Mouse (Mus musculus) Muller cell, postnatal 12 days (primary cell): ENCODE results near the gene Atxn1.
A peak's percentile ranks its signal among the peaks of the same experiment; 100 is the strongest.

Experiments used
- DNase-seq: peaks from one replicate; pipeline ENCODE4 v3.0.0-alpha.2; 2015; ENCODE audit errors: inconsistent ontology term

Gene Atxn1

DNA sequence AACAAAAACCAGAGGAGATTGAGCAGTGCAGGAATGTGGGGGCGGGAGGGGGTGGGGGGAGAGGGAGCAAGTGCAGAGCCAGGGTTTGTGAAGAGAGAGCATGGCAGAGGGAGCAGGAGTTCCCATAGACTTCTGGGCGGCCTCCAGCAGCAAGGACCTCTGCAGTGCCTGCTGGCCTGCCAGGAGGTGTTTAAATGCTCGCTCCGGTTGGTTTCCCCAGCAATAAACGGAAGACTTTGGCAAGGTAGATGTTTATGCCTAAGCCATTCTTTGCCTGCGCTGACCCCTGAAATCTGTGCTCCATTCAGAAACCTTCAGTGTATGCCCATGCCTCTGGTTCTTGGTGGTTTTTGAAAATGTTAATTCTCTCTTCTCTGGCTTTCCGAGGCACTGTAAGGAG lies 438.6 kb downstream of the Atxn1 start:
- DNase-seq = peak; percentile 87

DNA sequence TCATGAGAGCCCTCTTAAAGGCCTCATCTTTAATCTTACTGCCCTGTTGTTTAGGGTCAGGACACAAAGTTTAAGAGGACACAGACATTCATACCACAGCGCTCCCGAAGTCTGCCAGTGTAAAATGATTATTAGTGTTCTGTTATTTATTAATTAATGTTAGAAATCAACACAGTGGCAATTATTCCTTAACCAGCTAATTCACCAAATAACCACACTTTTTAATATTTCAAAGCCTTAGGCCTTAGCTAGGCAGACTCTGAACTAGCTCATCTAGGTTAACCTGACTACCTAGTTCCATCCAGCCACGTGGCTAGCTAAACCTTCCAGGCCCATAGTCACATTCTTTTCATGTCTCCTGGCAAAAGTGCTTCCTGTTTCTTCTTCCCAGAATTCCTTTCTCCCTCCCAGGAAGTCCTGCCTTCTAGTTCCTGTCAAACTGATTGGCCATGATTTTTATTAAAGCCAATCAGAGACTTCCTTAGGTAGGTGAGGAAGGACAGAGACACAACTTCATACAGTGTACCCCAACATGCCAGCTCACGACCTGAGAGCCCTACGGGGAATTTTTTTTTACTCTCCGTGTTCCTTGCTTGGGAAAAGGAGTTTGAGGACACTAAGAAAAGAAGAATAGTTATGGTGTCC lies 439.9 kb downstream of the Atxn1 start:
- no peak for DNase-seq

DNA sequence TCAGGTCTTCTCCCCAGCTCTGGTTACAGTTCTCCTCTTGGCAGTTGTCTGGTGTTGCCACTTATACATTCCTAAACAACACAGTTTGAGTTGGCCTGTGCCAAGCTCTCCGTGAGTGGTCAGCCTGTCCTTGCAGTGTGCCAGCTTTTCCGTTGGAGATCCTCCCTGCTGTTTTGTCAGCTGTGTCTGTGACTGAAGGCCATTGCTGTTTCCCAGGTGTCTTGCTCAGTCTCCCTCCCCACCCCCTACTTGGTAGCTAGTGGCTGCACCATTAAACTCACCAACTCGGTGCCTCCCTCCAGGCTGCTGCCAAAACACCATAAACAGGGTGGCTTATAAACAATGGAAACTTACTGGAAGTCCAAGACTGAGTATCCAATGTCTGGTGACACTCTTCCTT lies 440.5 kb downstream of the Atxn1 start:
- DNase-seq = no peak

DNA sequence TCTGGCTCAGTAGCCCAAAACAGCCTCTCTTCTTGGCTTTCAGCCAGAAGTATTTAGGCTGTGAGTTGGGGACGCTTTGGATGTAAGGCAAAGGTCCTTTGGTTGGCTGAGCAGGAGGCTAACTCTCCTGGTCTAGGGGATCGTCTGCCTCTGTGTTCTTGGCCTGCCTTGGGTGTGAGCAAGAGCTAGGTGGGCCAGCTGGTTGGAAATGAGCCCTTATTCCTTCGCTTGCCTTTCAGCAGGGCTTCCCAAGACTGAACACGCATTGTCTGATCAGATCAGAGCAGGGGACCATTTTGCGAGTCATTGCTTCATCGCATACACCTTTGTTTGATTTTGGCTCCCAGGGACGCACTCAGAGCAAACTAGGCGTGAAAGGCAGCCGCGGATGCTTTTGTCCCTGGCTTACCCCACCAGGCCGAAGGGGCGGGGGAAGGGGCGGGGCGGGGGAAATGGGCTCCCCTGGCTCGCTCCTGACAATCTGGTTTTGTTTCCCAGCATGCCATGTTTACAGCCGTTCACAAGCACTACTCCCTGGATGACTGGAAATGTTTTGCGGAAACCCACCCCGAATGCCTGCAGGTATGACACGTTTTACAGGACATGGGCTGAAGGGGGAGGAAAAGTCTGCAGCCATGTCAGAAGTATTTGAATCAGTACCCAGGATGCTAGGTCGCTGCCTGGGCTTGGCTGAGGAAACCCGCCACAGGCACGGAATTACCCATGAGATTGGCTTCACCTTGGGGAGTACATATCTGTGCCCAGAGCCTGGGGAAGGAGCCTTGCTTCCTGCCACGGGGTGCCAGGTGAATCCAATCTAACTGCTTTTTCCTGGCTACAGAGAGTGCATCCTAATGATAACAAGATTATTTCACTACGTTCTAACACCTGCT lies 448.1 kb downstream of the Atxn1 start:
- DNase-seq = peak; percentile 71

- DNase-seq = no peak
Observed at GRCm38 (mm10) chr13:45514832-45515422, 449.9 kb downstream of the Atxn1 start.

DNA sequence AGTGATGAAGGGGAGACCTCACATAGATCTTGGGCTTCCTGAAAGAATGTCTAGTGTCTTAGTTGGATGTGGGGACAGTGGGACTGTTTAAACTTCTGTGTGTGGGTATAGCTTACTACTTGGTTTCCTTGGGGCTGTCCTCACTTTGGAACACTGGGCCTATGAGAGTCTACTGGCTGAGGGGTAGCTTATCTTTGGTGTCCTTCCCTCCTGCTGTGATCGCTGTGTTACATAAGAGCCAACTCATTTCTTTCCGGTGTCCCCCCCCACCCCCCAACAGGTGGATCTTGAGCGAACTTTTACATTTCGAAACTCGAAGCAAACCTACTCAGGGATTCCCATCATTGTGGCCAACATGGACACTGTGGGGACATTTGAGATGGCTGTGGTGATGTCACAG lies 450.7 kb downstream of the Atxn1 start:
- no peak for DNase-seq

DNA sequence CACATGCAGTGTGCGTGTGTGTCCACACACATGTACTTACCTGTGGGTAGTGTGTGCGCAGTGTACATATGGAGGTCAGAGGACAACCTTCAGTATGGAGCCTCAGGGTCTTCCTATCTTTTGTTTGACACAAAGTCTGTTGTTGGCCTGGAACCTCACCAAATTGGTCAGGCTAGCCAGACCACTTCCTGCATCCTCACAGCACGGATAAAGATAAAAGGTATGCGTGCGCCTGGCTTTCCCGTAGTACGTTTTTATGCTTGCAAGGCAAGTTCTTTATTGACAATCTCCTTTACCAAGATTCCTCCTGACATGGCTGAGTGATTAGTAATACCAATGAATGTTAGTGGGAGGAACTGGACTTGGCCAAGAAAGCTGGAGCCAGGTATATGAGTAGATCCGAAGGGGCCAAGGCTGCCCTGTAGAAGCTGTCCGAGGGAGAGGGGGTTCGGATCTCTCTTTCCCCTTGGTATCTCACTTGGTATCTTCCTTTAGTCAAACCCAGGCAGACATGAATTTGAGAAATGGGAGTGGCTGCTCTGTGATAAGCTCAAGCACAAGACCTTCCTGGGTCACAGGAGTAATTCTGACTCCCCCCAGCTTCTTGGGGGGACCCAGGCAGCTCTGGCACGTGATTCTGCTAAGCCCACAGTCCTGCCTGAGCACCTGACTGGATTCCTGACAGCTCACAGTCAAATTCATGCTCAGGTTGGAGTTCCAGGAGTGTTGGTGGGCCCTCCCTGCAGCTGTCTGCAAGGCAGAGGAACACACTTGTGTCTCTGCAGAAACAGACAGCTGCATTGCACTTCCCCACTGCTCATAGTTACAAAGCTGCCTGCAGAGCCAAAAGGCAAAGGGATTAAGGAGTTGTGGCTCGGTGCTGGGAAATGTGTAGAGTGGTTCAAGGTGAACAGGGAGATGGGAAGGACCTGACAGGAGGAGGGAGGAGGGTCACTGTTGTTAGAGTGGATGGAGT lies 451.5 kb downstream of the Atxn1 start:
- no peak for DNase-seq

DNA sequence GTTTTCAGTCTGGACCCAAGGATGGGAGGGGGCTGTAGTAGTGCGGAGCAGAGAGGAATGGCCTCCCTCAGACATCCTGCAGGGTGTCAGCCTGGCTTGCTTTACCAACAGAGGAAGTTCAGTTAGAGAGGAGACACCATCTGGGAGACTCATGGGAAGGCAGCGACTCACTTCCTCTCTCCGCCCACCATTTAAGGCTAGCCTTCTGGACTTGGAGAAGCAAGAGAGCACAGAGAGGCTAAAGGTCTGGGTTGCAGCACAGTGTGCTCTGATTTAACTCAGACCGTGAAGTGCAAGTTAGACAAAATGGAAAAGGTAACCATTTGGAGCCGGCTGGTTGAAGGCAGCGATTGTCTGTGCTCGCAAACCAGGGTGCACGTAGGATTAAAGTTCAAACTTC lies 452.3 kb downstream of the Atxn1 start:
- no peak for DNase-seq

DNA sequence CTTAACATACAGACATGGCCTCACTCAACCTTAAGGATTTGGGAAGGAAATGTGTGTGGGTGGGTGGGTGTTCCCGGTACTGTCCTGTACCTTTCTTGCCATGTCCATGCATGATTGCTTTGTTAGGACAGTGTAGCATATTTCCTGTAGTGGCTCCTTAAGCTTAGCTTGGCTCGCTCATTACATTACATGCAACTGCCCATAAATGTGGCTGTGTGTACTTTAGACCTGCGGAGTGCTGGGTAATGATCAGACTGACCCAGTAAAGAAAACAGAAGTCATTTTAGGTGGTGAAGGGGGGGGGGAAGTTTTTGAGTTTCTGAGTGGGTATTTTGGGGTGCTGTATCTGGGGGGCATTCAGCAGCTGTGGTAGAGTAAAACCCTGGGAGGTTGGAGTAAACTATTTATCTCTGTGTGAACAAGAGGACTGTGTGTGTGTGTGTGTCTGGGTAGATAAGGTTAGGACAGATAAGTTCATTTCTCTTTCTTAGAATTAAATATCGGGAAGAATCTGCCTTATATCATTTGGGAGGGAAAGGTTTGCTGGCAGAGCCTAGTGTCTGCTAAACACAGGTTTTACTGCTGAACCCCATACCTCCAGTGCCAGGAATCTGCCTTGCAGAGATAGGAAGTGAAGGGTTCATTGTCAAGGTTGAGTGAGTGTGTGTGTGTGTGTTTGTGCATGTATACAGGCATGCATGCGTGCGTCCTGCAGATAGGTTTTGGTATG lies 452.9 kb downstream of the Atxn1 start:
- DNase-seq = no peak

- DNase-seq = no peak
Observed at GRCm38 (mm10) chr13:45509366-45509765, 455.4 kb downstream of the Atxn1 start.

DNA sequence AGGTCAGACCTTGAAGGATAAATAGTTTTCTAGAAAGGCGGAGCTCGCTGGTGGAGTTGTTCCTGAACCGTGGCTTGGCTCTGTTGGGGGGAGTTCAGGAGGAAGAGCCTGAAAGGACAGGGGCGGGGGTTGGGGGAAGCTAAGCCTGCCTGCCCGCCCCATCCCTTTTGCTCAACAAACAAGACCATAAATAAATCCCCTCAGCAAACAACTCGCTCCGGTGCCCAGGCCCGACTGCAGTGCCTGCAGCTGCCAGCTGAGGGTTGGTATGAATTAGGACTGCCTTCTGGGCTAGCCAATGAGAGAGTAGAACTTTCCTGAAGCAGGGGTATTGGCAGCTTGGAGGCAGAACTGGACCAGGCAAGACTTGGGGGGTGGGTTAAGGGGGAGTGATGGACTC lies 456.3 kb downstream of the Atxn1 start:
- DNase-seq = peak; percentile 39

DNA sequence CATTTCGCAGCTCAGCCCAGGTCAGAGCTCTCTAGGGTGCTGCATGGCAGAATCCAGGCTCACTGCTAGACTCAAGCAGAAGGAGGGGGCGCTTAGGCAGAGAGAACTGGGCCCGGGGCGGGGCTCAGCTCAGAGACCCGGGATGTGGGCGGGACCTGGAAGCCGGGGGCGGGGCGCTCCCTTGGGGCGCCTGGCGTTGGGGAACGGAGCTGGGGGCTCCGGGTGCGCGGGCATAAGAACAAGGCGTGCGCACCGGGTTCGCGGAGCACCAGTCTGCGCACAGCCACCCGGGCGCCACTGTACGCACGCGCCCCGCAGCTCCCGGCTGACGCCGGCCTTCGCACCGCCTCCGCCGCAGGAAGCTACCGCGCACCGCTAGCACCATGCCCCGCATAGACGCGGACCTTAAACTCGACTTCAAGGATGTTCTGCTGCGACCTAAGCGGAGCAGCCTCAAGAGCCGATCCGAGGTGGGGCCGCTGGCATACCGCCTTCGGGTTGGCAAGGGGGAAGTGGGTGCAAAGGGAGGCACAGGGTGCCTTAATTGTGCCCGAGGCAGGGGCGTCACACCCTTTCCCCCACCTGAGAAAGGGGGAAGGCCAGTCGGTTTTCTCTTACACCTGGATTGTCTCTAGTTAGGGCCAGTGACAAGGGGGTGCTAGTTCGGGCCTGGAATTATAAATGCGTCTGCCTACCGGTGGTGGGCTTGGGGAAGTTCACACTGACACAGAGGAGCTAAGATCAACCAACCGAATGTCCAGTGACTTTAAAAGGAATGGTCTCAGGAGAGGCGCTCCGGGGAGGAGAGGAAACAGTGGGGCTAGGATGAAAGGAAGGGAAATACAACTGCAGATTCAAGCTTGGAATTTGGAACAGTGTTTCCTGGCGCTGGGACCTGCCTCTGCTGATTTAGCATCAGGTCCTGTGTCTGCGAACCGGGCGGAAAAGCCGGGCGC lies 457.3 kb downstream of the Atxn1 start, which contains the start of gene Gmpr:
TSS of gene Gmpr (plus strand) at position 171 of the 956 bp plus-strand sequence.
- DNase-seq = peak; percentile 77

- DNase-seq = no peak
Observed at GRCm38 (mm10) chr13:45505546-45505945, 459.3 kb downstream of the Atxn1 start.

DNA sequence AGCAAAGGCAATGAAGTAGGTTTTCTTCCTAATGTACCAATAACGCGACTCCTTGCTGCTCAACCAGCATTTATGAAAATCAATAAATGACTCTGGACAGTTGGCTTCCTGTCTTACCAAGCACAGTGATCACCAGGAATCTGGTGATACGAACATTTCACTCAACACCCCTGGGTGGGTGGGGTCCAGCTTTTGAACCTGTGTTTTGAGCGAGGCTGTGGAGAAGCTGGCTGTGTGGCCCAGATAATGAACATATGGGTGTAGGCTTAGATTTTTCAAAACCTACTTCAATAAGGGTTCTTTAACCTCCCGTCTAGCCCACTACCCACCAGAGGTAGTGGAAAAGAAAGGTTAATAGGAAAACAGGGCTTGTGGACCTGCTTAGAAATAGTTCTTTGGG lies 462.0 kb downstream of the Atxn1 start:
- DNase-seq = no peak

DNA sequence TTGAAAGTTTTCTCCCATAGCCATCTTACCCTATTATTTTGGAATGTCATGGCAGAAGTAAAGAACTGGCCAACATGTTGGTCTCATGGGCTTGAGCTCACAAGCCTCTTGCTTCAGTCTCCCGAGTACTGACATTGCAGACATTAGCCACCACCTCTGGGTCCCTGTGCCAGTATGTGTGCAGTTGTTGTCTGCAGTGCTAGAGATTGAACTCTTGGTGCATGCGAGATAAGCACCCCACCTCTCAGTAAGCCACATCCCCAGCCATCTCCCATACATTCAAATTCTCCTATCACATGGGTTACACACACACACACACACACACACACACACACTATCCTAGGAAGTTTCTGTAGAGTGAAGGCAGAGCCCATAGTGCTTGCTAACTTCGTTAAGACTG lies 464.9 kb downstream of the Atxn1 start:
- no peak for DNase-seq
